Mouse (Mus musculus): ENCODE data around the gene Alkbh7. TPM values are rescaled to one million over a fixed set of nuclear protein-coding genes. Genes with fewer than 3 reads are reported as not detected.

Gene Alkbh7
- polyA plus RNA-seq, 1 experiment from 2014 or later = 39.0 TPM

DNA sequence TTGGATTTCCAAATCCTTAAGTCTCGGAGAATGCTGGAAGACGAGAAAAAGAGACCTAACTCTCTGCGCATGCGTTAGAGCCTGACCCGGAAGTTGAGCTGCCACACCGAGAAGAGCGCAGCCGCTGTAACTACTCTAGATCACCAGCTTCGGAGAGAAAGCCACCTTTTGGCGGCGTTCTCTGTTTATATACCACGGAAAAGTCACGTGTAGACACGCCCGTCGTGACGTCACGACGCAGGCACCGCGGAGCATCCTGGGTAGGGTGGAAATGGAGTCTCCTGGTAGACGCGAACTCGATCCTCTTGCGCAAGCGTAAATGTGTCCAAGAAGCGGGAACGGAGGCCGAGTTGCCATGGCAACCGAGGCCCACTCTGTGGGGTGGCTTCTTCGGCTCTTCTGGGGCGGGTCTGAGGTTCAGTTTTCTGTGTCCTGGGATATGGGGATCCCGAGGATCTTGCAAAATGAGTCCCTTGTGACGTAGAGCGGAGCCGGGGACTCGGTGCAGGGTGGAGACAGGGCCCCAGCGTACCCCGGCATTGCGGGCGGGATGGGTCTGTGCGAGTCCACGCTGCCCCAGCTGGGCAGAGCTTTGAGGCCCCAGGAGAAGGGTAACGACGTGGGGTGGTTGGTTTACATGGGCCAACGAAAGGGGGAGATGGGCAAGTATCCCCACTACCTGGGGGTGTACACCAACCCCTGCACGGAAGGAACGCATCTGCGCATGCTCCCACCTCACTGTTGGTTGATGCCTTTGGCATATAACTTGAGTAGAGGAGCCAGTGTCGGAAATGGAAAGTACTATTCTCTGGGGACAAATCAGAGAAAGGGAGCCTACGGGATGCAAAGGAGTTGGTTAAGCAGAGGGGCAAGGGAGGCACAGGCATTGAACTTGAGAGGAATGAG lies 14.3 kb downstream of the Alkbh7 start, which contains the start of the genes Gtf2f1 and Gm17949:
Gtf2f1 (minus strand) TSS at position 53 of the 906 bp plus-strand sequence.
Gm17949 (plus strand) TSS at position 234 of the 906 bp plus-strand sequence.
- Histone ChIP-seq H3K9me3 (ENCODE audit: low read depth, low read length) (no peaks in the 10 kb centered on the region), H3K9ac (peak within 1 kb of the TSS; percentile 80), H3K36me3 (ENCODE audit: insufficient read depth) (peaks cover 32% of the 10 kb centered on the region), H3K27ac (ENCODE audit: low read depth) (peak within 1 kb of the TSS; percentile 92), H3K4me3 (ENCODE audit: low read depth, low read length) (peak within 1 kb of the TSS; percentile 85), H3K4me1 (ENCODE audit: insufficient read depth) (no peaks in the 10 kb centered on the region; the same call in 1 of the 2 replicates), H3K27me3 (ENCODE audit: insufficient read depth, low read length) (no peaks in the 10 kb centered on the region), H3K4me2 (peak within 1 kb of the TSS; percentile 91)
- no peak for TF ChIP-seq CTCF (IDR thresholded peaks at IDR 0.05; ENCODE audit: low read depth)
- DNase-seq (peak; percentile 100), ATAC-seq (ENCODE audit: insufficient read depth) (peak; percentile 90)
- WGBS = 1% methylated on average over 51 of the region's 51 CpGs

DNA sequence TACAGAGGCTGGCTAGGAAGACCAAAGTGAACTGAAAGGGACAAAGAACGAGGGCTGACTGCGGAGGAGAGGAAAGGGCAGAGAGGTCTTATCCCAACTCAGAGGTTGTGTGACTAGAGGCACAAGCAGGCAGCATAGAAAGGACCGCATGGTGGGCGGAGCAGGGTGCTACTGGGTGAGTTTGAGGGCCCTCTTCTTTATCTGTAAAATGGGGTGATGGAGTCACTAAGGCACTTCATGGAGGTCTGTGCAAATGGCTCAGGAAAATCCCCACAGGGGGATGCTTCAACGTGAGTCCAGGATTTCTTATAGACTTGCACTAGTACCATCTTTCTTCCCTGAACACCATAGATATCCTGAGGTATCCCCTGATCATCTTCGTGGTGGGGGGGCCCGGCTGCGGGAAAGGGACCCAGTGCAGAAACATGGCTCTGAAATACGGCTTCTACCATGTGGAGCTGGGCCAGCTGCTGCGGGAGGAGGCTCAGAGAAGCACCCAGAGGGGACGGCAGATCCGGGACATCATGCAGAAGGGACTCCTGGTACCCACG lies 15.2 kb downstream of the Alkbh7 start:
- 63% methylated on average over 13 of the region's 13 CpGs for WGBS
- no peaks in the 10 kb centered on the region for H3K9me3 ChIP-seq (ENCODE audit: low read depth, low read length)
- ATAC-seq (ENCODE audit: insufficient read depth) = peak; percentile 1; the same call in 1 of the 2 replicates

DNA sequence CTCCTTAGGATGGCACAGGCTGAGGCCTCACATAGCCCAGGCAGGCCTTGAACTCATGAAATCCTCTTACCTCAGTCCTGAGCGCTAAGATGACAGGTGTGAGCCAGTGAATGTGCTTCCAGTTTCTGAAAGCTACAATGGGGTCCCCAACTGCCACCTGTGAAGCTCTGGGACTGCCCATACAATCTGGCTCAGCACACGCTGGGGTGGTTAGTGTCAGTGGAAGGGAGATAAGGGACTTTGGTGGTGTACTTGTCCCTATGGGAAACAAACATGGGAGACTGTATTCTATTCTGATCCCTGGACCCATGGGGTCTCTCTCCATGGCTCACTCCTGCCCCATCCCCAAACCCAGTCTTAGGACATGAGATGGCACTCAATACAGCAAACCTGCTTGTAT lies 22.6 kb downstream of the Alkbh7 start:
- H3K9ac ChIP-seq = no peak overlapping the region
- H3K4me1 ChIP-seq (ENCODE audit: insufficient read depth) = no peaks in the 10 kb centered on the region
- H3K36me3 ChIP-seq (ENCODE audit: insufficient read depth) = peaks cover 53% of the 10 kb centered on the region
- TF ChIP-seq CTCF (IDR thresholded peaks at IDR 0.05; ENCODE audit: low read depth) = no peak
- no peaks in the 10 kb centered on the region for H3K9me3 ChIP-seq (ENCODE audit: low read depth, low read length)
- no peak overlapping the region for H3K4me2 ChIP-seq
- 92% methylated on average over 2 of the region's 2 CpGs for WGBS
- no peak overlapping the region for H3K4me3 ChIP-seq (ENCODE audit: low read depth, low read length)
- DNase-seq = no peak
- no peak for ATAC-seq (ENCODE audit: insufficient read depth)
- H3K27ac ChIP-seq (ENCODE audit: low read depth) = no peak overlapping the region
- H3K27me3 ChIP-seq (ENCODE audit: insufficient read depth, low read length) = no peaks in the 10 kb centered on the region

More for the DNA sequence above, 15.2 kb downstream of the Alkbh7 start:
- Histone ChIP-seq H3K4me1 (ENCODE audit: insufficient read depth) (no peaks in the 10 kb centered on the region; the same call in 1 of the 2 replicates), H3K4me2 (peak overlapping the region; percentile 88), H3K36me3 (ENCODE audit: insufficient read depth) (peaks cover 23% of the 10 kb centered on the region), H3K27ac (ENCODE audit: low read depth) (peak overlapping the region; percentile 92), H3K27me3 (ENCODE audit: insufficient read depth, low read length) (no peaks in the 10 kb centered on the region), H3K4me3 (ENCODE audit: low read depth, low read length) (peak overlapping the region; percentile 85), H3K9ac (0 out of 2 replicates have a peak overlapping the region, but pooled peaks have one; percentile 74)
- no peak for TF ChIP-seq CTCF (IDR thresholded peaks at IDR 0.05; ENCODE audit: low read depth)
- DNase-seq = no peak

DNA sequence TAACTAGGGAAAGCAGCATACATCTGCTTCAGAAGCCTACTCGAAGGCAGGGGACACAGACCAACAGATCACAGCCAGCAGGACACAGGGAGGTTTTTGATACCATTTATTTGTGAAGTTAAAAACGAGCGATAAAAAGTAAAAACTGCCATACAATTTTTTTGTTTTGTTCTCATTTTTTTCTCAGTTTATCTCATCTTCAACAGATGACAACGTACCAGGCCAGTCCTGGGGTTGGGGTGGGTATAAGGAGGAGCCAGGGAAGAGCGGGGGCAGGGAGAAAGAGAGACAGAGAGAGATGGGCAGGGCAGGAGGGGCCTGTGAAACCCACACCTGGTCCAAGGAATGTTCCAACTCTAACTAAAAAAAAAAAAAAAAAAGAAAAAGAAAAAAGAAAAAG lies 23.8 kb downstream of the Alkbh7 start:
- Histone ChIP-seq H3K27me3 (ENCODE audit: insufficient read depth, low read length) (no peaks in the 10 kb centered on the region), H3K9ac (no peak overlapping the region), H3K4me1 (ENCODE audit: insufficient read depth) (no peaks in the 10 kb centered on the region), H3K27ac (ENCODE audit: low read depth) (no peak overlapping the region), H3K4me3 (ENCODE audit: low read depth, low read length) (no peak overlapping the region), H3K9me3 (ENCODE audit: low read depth, low read length) (no peaks in the 10 kb centered on the region), H3K4me2 (no peak overlapping the region), H3K36me3 (ENCODE audit: insufficient read depth) (peaks cover 66% of the 10 kb centered on the region)
- ATAC-seq (ENCODE audit: insufficient read depth) (no peak), DNase-seq (no peak)
- WGBS = 82% methylated on average over 5 of the region's 5 CpGs
- no peak for TF ChIP-seq CTCF (IDR thresholded peaks at IDR 0.05; ENCODE audit: low read depth)

DNA sequence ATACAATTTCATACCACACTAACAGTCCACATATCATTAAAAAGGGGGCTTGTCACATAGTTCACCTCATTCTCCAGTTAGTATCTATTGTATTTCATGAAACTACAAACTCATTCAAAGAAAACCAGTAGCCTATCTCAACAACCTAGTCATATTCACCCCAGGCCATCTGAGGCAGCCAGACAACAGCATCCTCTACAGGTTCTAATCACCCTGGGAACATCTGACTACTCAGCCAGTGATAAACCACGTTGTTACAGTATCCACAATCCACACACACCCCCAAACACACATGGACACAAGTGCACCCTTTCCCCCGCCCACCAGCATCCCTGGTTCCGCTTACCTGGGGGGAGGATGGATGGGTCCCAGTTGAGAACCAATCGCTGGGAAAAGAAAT lies 30.3 kb downstream of the Alkbh7 start:
- H3K4me3 ChIP-seq (ENCODE audit: low read depth, low read length) = no peak overlapping the region
- peaks cover 65% of the 10 kb centered on the region for H3K36me3 ChIP-seq (ENCODE audit: insufficient read depth)
- 0 out of 2 replicates have a peak, but pooled peaks cover 3% of the 10 kb centered on the region for H3K4me1 ChIP-seq (ENCODE audit: insufficient read depth)
- no peak overlapping the region for H3K9ac ChIP-seq
- H3K9me3 ChIP-seq (ENCODE audit: low read depth, low read length) = no peaks in the 10 kb centered on the region
- no peak overlapping the region for H3K27ac ChIP-seq (ENCODE audit: low read depth)
- no peak overlapping the region for H3K4me2 ChIP-seq
- no peak for DNase-seq
- H3K27me3 ChIP-seq (ENCODE audit: insufficient read depth, low read length) = no peaks in the 10 kb centered on the region
- WGBS = 80% methylated on average over 4 of the region's 4 CpGs
- ATAC-seq (ENCODE audit: insufficient read depth) = no peak
- no peak for TF ChIP-seq CTCF (IDR thresholded peaks at IDR 0.05; ENCODE audit: low read depth)

DNA sequence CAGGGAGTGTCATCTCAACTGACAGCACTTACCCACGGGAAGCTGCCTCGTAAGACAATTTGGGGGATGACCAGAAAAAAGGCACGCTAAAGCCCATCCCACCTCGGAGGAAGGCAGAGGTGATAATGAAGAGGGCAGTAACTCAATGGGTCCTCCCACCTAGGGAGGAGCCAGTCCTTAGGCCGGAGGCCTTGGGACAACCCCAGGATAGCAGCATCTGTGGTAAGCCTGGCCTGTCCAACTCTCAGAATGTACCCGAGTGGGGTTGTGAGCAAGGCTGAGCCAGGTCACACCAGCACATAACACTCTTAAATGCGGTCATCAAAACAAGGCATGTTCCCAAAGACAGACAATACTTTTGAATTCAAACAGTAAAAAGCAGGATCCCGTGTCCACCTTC lies 32.6 kb downstream of the Alkbh7 start:
- no peak for DNase-seq
- 24% methylated on average over 8 of the region's 8 CpGs for WGBS
- no peak for ATAC-seq (ENCODE audit: insufficient read depth)
- Histone ChIP-seq H3K4me2 (peak overlapping the region; percentile 98), H3K9me3 (ENCODE audit: low read depth, low read length) (no peaks in the 10 kb centered on the region), H3K27me3 (ENCODE audit: insufficient read depth, low read length) (no peaks in the 10 kb centered on the region), H3K4me3 (ENCODE audit: low read depth, low read length) (peak overlapping the region; percentile 93), H3K4me1 (ENCODE audit: insufficient read depth) (0 out of 2 replicates have a peak, but pooled peaks cover 3% of the 10 kb centered on the region), H3K36me3 (ENCODE audit: insufficient read depth) (peaks cover 42% of the 10 kb centered on the region), H3K9ac (peak overlapping the region; percentile 99), H3K27ac (ENCODE audit: low read depth) (no peak overlapping the region)
- TF ChIP-seq CTCF (IDR thresholded peaks at IDR 0.05; ENCODE audit: low read depth) = no peak
